Mouse (Mus musculus): ENCODE measurements around the gene Usp13.

- TF ChIP-seq POLR2A (IDR thresholded peaks at IDR 0.05; ENCODE audit: extremely low read depth, insufficient read depth, low read length), result no peak
- TF ChIP-seq CTCF (IDR thresholded peaks at IDR 0.05; ENCODE audit: low read depth, low read length), result no peak
Measured at GRCm38 (mm10) chr3:32822620-32823019, 5.3 kb downstream of the Usp13 start.

All from liver, adult 2 months (tissue).